Mouse (Mus musculus): Measurements from ENCODE around the gene Clpx. TPM values are rescaled to one million over a fixed set of nuclear protein-coding genes. Genes with fewer than 3 reads are reported as not detected.
"Not testable (repeated sequence)": the region's sequence is repeated elsewhere in the genome, so short reads cannot be mapped to it uniquely, and the experiment has no call there.

The Clpx gene
- polyA plus RNA-seq, 1 experiment from 2014 or later: 37.2 TPM

- H3K9ac ChIP-seq (ENCODE audit: low read depth, low read length): no peak overlapping the region
- H3K4me1 ChIP-seq (ENCODE audit: control insufficient read depth, insufficient read depth, low read depth, low read length): no peaks in the 10 kb centered on the region
- H3K27ac ChIP-seq (ENCODE audit: low read depth, low read length): no peak overlapping the region
- no peak overlapping the region for H3K4me3 ChIP-seq (ENCODE audit: low read length)
- no peaks in the 10 kb centered on the region for H3K27me3 ChIP-seq (replicated peaks; ENCODE audit: control insufficient read depth, insufficient read depth, low read length)
- no peaks in the 10 kb centered on the region for H3K9me3 ChIP-seq (ENCODE audit: control insufficient read depth, low read length)
- peaks cover 20% of the 10 kb centered on the region for H3K36me3 ChIP-seq (ENCODE audit: control insufficient read depth, insufficient read depth, low read length)
- H3K4me2 ChIP-seq (ENCODE audit: low read length): no peak overlapping the region
- no peak for ATAC-seq
These were observed 31.9 kb downstream of the Clpx start for GRCm38 (mm10) chr9:65325971-65326370.

- Histone ChIP-seq H3K4me1 (ENCODE audit: control insufficient read depth, insufficient read depth, low read depth, low read length) (no peaks in the 10 kb centered on the region), H3K27ac (ENCODE audit: low read depth, low read length) (no peak overlapping the region), H3K27me3 (replicated peaks; ENCODE audit: control insufficient read depth, insufficient read depth, low read length) (no peaks in the 10 kb centered on the region), H3K9ac (ENCODE audit: low read depth, low read length) (no peak overlapping the region), H3K9me3 (ENCODE audit: control insufficient read depth, low read length) (no peaks in the 10 kb centered on the region), H3K4me3 (ENCODE audit: low read length) (no peak overlapping the region), H3K4me2 (ENCODE audit: low read length) (no peak overlapping the region), H3K36me3 (ENCODE audit: control insufficient read depth, insufficient read depth, low read length) (peaks cover 16% of the 10 kb centered on the region)
- WGBS: 86% methylated on average over 2 of the region's 2 CpGs
- no peak for ATAC-seq
These were observed 33.3 kb downstream of the Clpx start for GRCm38 (mm10) chr9:65327371-65327770.

GRCm38 (mm10) chr9:65333958-65334357 lies 39.9 kb downstream of the Clpx start:
- WGBS: 90% methylated on average over 5 of the region's 5 CpGs
- no peak overlapping the region for H3K4me2 ChIP-seq (ENCODE audit: low read length)
- no peaks in the 10 kb centered on the region for H3K9me3 ChIP-seq (ENCODE audit: control insufficient read depth, low read length)
- H3K4me3 ChIP-seq (ENCODE audit: low read length): no peak overlapping the region
- H3K27ac ChIP-seq (ENCODE audit: low read depth, low read length): no peak overlapping the region
- no peak overlapping the region for H3K9ac ChIP-seq (ENCODE audit: low read depth, low read length)
- no peaks in the 10 kb centered on the region for H3K4me1 ChIP-seq (ENCODE audit: control insufficient read depth, insufficient read depth, low read depth, low read length)
- peaks cover 6% of the 10 kb centered on the region for H3K36me3 ChIP-seq (ENCODE audit: control insufficient read depth, insufficient read depth, low read length)
- H3K27me3 ChIP-seq (replicated peaks; ENCODE audit: control insufficient read depth, insufficient read depth, low read length): no peaks in the 10 kb centered on the region
- no peak for ATAC-seq

GRCm38 (mm10) chr9:65339146-65339545 lies 45.1 kb downstream of the Clpx start:
- Histone ChIP-seq H3K27ac (ENCODE audit: low read depth, low read length) (no peak overlapping the region), H3K36me3 (ENCODE audit: control insufficient read depth, insufficient read depth, low read length) (no peaks in the 10 kb centered on the region), H3K9ac (ENCODE audit: low read depth, low read length) (no peak overlapping the region), H3K9me3 (ENCODE audit: control insufficient read depth, low read length) (no peaks in the 10 kb centered on the region), H3K27me3 (replicated peaks; ENCODE audit: control insufficient read depth, insufficient read depth, low read length) (no peaks in the 10 kb centered on the region), H3K4me2 (ENCODE audit: low read length) (no peak overlapping the region), H3K4me1 (ENCODE audit: control insufficient read depth, insufficient read depth, low read depth, low read length) (no peaks in the 10 kb centered on the region), H3K4me3 (ENCODE audit: low read length) (no peak overlapping the region)
- ATAC-seq: no peak
- 84% methylated on average over 4 of the region's 4 CpGs for WGBS

- H3K36me3 ChIP-seq (ENCODE audit: control insufficient read depth, insufficient read depth, low read length): no peaks in the 10 kb centered on the region
- H3K27ac ChIP-seq (ENCODE audit: low read depth, low read length): no peak overlapping the region
- H3K27me3 ChIP-seq (replicated peaks; ENCODE audit: control insufficient read depth, insufficient read depth, low read length): no peaks in the 10 kb centered on the region
- H3K9me3 ChIP-seq (ENCODE audit: control insufficient read depth, low read length): no peaks in the 10 kb centered on the region
- no peaks in the 10 kb centered on the region for H3K4me1 ChIP-seq (ENCODE audit: control insufficient read depth, insufficient read depth, low read depth, low read length)
- no peak overlapping the region for H3K4me3 ChIP-seq (ENCODE audit: low read length)
- 92% methylated on average over 2 of the region's 2 CpGs for WGBS
- no peak overlapping the region for H3K4me2 ChIP-seq (ENCODE audit: low read length)
- H3K9ac ChIP-seq (ENCODE audit: low read depth, low read length): no peak overlapping the region
- no peak for ATAC-seq
These were observed 46.4 kb downstream of the Clpx start for GRCm38 (mm10) chr9:65340414-65340813.

GRCm38 (mm10) chr9:65345439-65345838 lies 51.4 kb downstream of the Clpx start:
- H3K36me3 ChIP-seq (ENCODE audit: control insufficient read depth, insufficient read depth, low read length); H3K9me3 ChIP-seq (ENCODE audit: control insufficient read depth, low read length); H3K27me3 ChIP-seq (replicated peaks; ENCODE audit: control insufficient read depth, insufficient read depth, low read length): not testable (repeated sequence)
- Histone ChIP-seq H3K4me1 (ENCODE audit: control insufficient read depth, insufficient read depth, low read depth, low read length) (peaks cover 15% of the 10 kb centered on the region), H3K27ac (ENCODE audit: low read depth, low read length) (peak overlapping the region; percentile 96), H3K9ac (ENCODE audit: low read depth, low read length) (peak overlapping the region; percentile 96), H3K4me2 (ENCODE audit: low read length) (peak overlapping the region; percentile 88), H3K4me3 (ENCODE audit: low read length) (peak overlapping the region; percentile 100)
- 56% methylated on average over 11 of the region's 11 CpGs for WGBS
- peak; percentile 38; the same call in 1 of the 2 replicates for ATAC-seq

- Histone ChIP-seq H3K36me3 (ENCODE audit: control insufficient read depth, insufficient read depth, low read length) (no peaks in the 10 kb centered on the region), H3K9me3 (ENCODE audit: control insufficient read depth, low read length) (no peaks in the 10 kb centered on the region), H3K4me3 (ENCODE audit: low read length) (peak within 1 kb of the TSS; percentile 100), H3K4me1 (ENCODE audit: control insufficient read depth, insufficient read depth, low read depth, low read length) (peaks cover 15% of the 10 kb centered on the region), H3K27me3 (replicated peaks; ENCODE audit: control insufficient read depth, insufficient read depth, low read length) (no peaks in the 10 kb centered on the region), H3K27ac (ENCODE audit: low read depth, low read length) (peak within 1 kb of the TSS; percentile 96), H3K4me2 (ENCODE audit: low read length) (peak within 1 kb of the TSS; percentile 88), H3K9ac (ENCODE audit: low read depth, low read length) (peak within 1 kb of the TSS; percentile 96)
- under 1% methylated on average over 58 of the region's 59 CpGs for WGBS
- ATAC-seq: peak; percentile 97
These were observed 51.9 kb downstream of the Clpx start, which contains the start of gene Pdcd7 for GRCm38 (mm10) chr9:65345854-65346475. Gene Pdcd7 (plus strand): TSS chr9:65346104.

GRCm38 (mm10) chr9:65346476-65347111 lies 52.5 kb downstream of the Clpx start:
- Histone ChIP-seq H3K27ac (ENCODE audit: low read depth, low read length) (peak overlapping the region; percentile 96), H3K4me2 (ENCODE audit: low read length) (peak overlapping the region; percentile 88), H3K4me3 (ENCODE audit: low read length) (peak overlapping the region; percentile 100), H3K27me3 (replicated peaks; ENCODE audit: control insufficient read depth, insufficient read depth, low read length) (no peaks in the 10 kb centered on the region), H3K9me3 (ENCODE audit: control insufficient read depth, low read length) (no peaks in the 10 kb centered on the region), H3K36me3 (ENCODE audit: control insufficient read depth, insufficient read depth, low read length) (no peaks in the 10 kb centered on the region), H3K4me1 (ENCODE audit: control insufficient read depth, insufficient read depth, low read depth, low read length) (peaks cover 15% of the 10 kb centered on the region), H3K9ac (ENCODE audit: low read depth, low read length) (peak overlapping the region; percentile 96)
- WGBS: 0% methylated on average over 61 of the region's 77 CpGs
- ATAC-seq: peak; percentile 69

- H3K4me3 ChIP-seq (ENCODE audit: low read length): peak overlapping the region; percentile 100
- 50% methylated on average over 8 of the region's 8 CpGs for WGBS
- no peak overlapping the region; the same call in 1 of the 2 replicates for H3K27ac ChIP-seq (ENCODE audit: low read depth, low read length)
- no peaks in the 10 kb centered on the region for H3K36me3 ChIP-seq (ENCODE audit: control insufficient read depth, insufficient read depth, low read length)
- no peaks in the 10 kb centered on the region for H3K9me3 ChIP-seq (ENCODE audit: control insufficient read depth, low read length)
- H3K27me3 ChIP-seq (replicated peaks; ENCODE audit: control insufficient read depth, insufficient read depth, low read length): no peaks in the 10 kb centered on the region
- ATAC-seq: no peak
- peaks cover 15% of the 10 kb centered on the region for H3K4me1 ChIP-seq (ENCODE audit: control insufficient read depth, insufficient read depth, low read depth, low read length)
- peak overlapping the region; percentile 96 for H3K9ac ChIP-seq (ENCODE audit: low read depth, low read length)
- peak overlapping the region; percentile 88 for H3K4me2 ChIP-seq (ENCODE audit: low read length)
These were observed 53.2 kb downstream of the Clpx start for GRCm38 (mm10) chr9:65347112-65347850.
